9 mouse cellular contexts compared by ENCODE assay signal in genomic region chr2:35273536-35273935, GRCm38 (mm10). TPM values are rescaled to one million over a fixed set of nuclear protein-coding genes. Genes with fewer than 3 reads are reported as not detected.
DNase-seq lines count a peak whose midpoint lies in the region; ATAC-seq lines count a peak whose summit lies in the region.
"Had no signal": no experiment of that assay in that cellular context is flagged by ENCODE, and none has a peak within 500 bp of the region (broad histone marks: within the 10 kb centered on the region; RNA-seq: fewer than 3 reads in every experiment).

No protein-coding gene starts in this region.

- no peak overlapping the region for H3K9ac ChIP-seq in kidney, embryonic 14.5 days (ENCODE audit: low read depth, low read length)
- H3K9ac ChIP-seq: midbrain, embryonic 12.5 days had no signal

- H3K36me3 ChIP-seq in kidney, embryonic 14.5 days (ENCODE audit: control insufficient read depth, insufficient read depth, low read length), result no peaks in the 10 kb centered on the region
- H3K36me3 ChIP-seq: midbrain, embryonic 12.5 days had no signal

- H3K27me3 ChIP-seq in kidney, embryonic 14.5 days (ENCODE audit: control insufficient read depth, insufficient read depth, low read length), result no peaks in the 10 kb centered on the region

- intact Hi-C loops in gastrocnemius, postnatal 36 days (cut with DNase I), result no loop called here

- H3K9me3 ChIP-seq in kidney, embryonic 14.5 days (ENCODE audit: control insufficient read depth, low read length), result no peaks in the 10 kb centered on the region
- H3K9me3 ChIP-seq: midbrain, embryonic 12.5 days had no signal

- peak; percentile 59 for ATAC-seq in kidney, embryonic 14.5 days (ENCODE audit: low FRiP score, low TSS enrichment)

- no peak overlapping the region for H3K4me3 ChIP-seq in kidney, embryonic 14.5 days (ENCODE audit: low read length)
- H3K4me3 ChIP-seq: midbrain, embryonic 12.5 days had no signal

- H3K27ac ChIP-seq in kidney, embryonic 14.5 days (ENCODE audit: low read depth, low read length), result peak overlapping the region; percentile 49
- H3K27ac ChIP-seq: midbrain, embryonic 12.5 days had no signal

- peaks cover 15% of the 10 kb centered on the region for H3K4me1 ChIP-seq in kidney, embryonic 14.5 days (ENCODE audit: control insufficient read depth, insufficient read depth, low read length)

- H3K4me2 ChIP-seq in kidney, embryonic 14.5 days (replicated peaks; ENCODE audit: low read depth, low read length), result no peak overlapping the region
- H3K4me2 ChIP-seq: midbrain, embryonic 12.5 days had no signal

- DNase-seq in embryo, embryonic 10 days (ENCODE audit: low spot score), result peak; percentile 49
- DNase-seq in embryo, embryonic 9.5 days (ENCODE audit: extremely low spot score), result no peak
- peak; percentile 75 for DNase-seq in Muller cell, postnatal 12 days (ENCODE audit: inconsistent ontology term)
- DNase-seq in gastrocnemius, postnatal 36 days, result peak; percentile 64 to 70
- DNase-seq in lung, postnatal 36 days, result peak; percentile 69
- no peak for DNase-seq in retina, embryonic 14.5 days (ENCODE audit: low spot score)
- DNase-seq in urinary bladder, postnatal 25 days (ENCODE audit: low spot score), result no peak

- 12% methylated on average over 2 of the region's 2 CpGs for WGBS in kidney, embryonic 14.5 days

RNA-seq across cellular contexts. Expression of gene Gsn, which starts 17.4 kb away (rescaled TPM):
- 100 to 1,000 TPM; 396 to 415 TPM for total RNA-seq in gastrocnemius, postnatal 36 days (2021)
- polyA plus RNA-seq in kidney, embryonic 14.5 days (2014; fragmentation: Nextera tagmentation; extraction: Ambion mirVana), result 57.6 and 84.2 TPM in 2 replicates

Comparison
In these comparisons a context has a peak if more than half of its experiments do, and no peak if none do; other contexts are left out.
1. DNase-seq: peak in embryo, embryonic 10 days (single experiment), Muller cell, postnatal 12 days (single experiment), gastrocnemius, postnatal 36 days (2 of 2) and lung, postnatal 36 days (single experiment); none in embryo, embryonic 9.5 days (single experiment), retina, embryonic 14.5 days (single experiment) and urinary bladder, postnatal 25 days (single experiment).